Mouse (Mus musculus) urinary bladder, adult 18-20 months (tissue): ENCODE results near the gene Rac3.
A peak's percentile ranks its signal among the peaks of the same experiment; 100 is the strongest.

ENCODE experiments used
- DNase-seq, 2 experiments: peaks; one replicate each; pipeline ENCODE4 v3.0.0; 2022; ENCODE audit warnings: low spot score in 2 of 2, mixed read lengths in 2 of 2

Rac3 gene

DNA sequence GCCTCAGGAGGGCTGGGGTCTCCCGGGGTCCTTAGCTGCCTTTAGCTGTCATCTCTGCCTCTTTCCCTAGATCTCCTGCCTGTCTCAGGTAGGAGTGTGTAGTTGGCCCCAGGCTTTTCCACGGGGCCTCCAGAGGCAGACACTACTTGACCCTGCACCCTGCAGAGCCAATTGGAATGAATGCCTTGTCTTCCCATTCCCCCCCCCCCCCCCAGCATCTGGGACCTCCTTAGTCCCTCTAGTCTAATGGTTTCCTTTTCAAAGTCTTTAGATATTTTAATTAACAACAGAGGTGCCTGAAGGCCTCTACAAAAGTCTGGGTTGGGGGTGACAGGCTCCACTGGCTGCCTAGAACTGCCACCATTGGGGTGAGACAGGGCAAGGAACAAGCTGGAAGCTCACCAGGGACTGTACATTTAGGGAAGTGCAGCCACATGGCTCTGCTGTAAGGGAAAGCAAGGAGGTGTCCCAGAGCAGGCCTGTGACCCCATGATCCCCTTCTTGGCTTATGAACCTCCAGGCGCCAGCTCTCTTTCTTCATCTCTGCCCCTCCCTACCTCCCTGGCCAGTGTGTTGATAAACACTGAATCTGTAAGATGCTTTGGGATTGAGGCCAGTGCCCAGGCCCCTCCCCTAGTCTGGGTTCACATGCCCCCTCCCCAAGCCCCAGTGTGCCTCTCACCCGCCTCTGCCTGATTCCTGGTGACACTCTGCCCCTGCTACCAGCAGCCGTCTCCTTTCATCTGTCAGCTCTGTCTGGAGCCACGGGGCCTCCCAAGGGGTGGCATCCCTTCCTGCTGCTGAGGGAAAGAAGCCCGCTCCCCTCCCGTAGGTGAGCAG is 16.6 kb upstream of the Rac3 start:
- no peak for DNase-seq

DNA sequence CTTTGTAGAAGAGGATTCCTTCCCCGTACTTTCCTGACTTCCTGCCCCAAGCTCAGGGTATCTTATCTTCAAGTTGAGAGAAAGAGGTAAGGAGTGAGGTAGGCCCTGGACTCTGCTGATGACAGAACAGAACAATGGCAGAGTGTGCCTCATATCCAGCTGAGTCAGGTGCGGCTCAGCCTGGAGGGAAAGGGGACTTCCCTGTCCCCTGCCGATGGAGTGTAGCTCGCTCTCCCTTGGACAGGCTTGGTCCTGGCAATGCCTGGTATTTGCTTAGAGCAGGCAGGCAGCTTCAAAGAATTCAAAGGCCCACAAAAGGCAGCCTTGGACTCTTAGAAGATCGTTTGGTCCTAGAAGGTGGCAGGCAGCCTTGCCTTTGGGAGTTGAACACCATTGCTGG is 15.2 kb upstream of the Rac3 start:
- no peak for DNase-seq

DNA sequence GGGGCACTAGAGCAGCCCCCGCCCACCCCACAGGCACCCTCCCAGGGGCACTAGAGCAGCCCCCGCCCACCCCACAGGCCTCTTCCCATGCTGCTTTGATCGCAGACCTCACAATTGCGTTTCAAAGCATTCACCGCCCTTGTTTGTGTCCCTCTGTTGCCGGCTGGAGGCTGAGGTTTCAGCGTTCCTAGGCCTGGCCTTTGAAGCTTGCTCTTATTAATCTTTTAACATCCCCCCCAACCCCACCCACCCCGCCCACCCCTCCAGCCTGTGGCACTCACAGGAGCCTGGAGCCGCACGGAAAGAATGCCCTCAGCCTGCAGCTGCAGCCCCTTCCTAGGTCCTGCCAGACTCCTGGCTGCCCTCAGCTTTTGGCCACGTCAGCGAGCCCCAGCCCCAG is 14.0 kb upstream of the Rac3 start:
- no peak for DNase-seq

DNA sequence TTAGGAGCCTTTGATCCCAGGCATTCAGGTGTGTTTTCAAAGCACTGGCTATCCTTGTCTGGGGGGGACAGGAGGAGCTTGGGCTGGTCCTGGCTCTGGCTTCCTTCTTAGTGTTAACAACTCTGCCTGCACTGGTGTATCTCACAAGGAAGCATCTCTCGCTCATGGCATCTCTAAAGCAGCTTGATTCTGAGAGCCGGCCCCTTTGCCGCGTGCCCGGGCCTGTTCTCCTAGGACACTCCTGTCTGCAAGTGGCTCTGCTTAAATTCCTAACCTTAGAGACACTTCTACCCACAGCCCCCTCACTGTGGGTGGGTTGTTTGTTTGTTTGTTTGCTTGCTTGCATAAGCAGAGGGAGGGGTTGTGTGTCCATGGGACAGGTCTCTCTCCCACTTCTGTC is 13.3 kb upstream of the Rac3 start:
- DNase-seq = no peak

DNA sequence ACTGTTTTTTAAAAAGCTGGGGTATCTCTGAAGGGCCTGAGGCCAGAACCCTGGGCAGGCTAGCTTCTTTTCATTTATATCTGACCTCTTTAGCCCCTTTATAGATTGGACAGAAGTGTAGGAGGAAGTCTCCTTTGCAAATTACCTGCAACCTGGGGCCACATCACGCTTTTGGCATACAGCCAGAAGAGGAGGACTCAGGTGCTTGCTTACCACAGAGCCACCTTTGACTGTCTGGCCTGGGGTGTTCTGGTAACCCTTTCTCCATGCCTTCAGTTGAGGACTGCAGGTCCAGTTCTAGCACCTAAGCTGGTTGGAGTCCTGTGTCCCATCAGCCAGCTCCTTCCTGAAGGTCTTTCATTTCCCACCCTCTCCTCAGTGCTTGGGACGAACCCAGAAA is 11.7 kb upstream of the Rac3 start:
- no peak for DNase-seq

DNA sequence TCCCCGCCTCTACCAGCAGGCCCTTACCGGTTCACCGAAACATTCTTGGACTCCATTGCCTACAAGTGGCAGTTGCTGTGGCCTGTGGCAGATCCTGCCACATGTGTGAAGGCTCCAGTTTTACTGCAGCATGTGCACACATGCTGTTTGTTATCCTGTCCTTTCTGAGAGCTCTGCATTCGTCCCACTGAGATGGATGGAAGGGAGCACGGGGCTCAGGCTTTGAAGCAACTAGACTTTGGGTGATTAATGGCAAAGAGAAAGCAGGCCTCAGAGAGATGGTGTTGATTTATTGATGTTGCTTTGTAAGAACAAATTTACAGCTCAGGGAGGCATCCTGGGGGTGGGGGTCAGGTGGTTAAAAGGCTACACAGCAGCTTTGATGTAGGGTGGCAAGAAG is 10.6 kb upstream of the Rac3 start:
- no peak for DNase-seq

DNA sequence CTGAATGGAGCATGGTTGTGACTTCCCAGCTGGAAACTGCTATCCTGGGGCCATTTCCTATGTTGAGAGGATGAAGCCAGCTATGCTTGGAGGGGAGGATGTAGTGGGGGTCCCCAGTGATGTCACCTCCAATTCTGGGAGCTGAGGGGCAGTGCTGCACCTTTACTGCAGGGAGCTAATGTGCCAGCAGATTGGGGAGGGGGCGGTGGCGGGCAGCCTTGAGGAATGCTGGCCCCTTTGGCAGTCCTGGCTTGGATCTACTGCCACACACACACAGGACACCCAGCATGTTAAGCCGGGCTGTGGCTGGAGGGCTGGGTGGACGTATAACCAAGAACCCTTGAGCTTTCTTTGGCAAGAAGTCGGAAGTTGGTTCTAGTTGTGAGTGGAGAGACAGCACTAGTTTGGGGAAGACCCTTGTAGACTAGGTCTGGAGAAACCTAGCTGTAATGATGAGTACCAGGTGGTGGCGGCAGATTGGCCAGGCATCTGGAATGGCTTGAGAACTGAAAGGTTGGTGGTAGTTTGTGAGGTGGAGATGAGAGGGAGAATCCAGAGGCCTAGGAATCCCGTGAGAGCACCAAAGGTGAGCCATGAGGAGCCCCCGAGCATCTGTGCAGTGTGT is 9.2 kb upstream of the Rac3 start:
- DNase-seq = no peak

DNA sequence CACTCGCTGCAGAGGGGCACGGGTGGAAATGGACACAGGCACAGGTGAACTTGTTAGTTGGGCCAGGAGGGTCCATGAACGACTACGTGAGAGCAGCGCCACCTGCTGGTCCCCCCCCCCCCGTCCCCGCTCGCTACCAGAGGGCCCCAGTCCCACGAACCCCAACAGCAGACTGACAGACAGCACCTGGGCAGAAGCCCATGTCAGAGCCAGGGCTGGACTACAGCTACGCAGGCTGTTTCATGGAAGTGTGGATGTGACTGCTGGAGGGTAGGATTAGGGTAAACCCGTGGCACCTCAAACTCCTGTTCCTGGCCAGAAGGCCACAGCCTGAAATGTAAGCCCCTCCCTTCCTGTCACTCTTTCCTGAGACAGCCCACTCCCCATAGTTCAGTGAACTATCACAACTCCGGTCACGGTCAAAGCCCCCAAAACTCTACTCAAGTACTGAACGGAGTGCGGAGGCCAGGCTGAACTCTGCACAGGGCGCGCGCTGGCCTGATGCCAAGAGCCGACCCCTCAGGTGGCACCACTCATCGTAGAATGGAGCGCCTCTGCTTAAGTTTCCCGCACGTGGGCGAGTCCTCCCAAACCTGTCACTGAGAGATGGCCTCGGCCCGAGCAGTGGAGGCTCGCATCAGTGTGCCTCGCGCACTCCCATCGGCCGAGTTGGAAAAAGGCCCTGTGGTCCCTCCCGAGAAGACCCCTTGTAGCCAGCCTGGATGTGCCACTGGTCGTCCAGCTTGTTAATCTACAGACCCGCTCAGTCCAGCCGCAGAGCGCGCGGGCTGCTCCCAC is 8.3 kb upstream of the Rac3 start:
- DNase-seq = no peak

DNA sequence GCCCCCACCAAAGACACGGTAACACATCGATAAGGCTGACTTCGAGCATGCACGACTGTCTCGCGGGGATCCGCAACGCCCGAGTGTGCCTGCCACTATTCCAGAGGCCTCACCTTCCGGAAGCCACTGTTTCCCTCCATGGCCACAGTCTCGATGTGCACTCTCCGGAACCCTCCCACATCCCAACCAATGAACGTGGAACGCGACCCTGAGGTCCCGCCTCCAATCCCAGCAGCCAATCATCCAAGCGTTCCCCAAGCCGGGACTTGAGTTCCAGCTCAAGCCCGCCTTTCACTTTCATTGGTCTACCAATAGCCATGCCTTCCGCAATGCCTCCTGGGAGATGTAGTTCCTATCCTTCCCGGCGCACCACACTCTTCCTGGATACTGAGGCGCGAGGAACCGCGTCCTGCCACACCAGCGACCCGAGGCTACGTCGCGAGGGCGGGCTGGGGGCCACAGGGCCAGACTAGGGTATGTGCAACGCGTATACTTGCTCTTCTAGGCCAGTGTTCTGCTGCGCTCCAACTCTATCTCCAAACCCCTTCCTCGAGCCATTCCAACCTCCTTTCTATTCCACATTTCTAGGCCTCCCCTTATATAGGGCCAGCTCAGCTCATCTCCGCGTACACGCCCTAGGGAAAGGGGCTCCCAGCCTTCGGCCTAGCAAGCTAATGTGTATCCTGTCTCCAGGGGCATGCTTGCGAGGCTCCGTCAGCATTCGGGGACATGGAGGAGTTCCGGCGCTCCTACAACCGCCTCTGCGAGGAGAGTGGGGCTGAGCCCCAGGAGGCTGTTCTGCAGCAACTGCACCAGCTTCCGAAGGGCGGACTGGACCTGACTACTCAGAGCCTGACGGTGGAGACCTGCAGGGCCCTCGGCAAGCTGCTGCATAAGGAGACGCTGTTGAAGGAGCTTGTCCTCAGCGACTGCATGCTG is 7.4 kb upstream of the Rac3 start, which contains the start of the genes Cenpx and Lrrc45:
Gene Cenpx, minus strand, starts transcription at position 159 of the 939 bp plus-strand sequence.
Gene Lrrc45, plus strand, starts transcription at position 346 of the 939 bp plus-strand sequence.
- peak; percentile 84 to 97 for DNase-seq

DNA sequence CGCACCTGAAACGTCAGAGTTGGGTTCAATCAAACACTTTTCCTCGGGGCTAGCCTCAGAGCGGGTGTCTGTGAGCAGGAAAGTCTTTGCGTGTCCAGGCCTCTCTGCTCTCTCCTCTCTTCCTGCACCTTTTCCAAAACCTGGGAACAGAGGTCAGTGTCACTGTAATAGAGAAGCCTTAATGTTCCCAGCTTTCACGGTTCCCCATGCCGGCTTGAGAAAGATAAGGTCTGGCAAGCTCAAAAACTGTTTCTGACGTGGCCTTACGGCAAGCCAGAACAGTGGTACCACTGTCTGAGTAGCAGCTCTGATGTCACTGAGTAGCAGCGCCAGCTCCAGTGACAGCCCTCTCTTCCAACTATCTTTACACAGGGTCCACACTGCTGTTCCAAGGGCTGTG is 6.7 kb upstream of the Rac3 start:
- no peak for DNase-seq

DNA sequence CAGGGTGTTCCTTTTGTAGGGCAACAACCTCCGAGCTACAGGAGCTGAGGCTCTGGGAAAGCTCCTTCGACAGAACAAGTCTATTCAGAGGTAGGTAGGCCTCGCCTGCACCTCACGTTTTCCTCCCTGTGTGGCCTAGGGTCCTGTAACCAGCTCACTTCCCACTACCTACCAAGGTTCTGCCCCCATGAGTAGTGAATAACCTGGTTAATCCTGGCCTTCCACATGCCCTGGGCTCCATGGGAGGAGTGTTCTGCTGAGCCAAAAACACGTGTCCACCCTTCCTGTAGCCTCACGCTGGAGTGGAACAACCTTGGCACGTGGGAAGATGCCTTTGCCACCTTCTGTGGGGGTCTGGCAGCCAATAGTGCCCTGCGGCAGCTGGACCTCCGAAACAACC is 6.1 kb upstream of the Rac3 start:
- DNase-seq = no peak

DNA sequence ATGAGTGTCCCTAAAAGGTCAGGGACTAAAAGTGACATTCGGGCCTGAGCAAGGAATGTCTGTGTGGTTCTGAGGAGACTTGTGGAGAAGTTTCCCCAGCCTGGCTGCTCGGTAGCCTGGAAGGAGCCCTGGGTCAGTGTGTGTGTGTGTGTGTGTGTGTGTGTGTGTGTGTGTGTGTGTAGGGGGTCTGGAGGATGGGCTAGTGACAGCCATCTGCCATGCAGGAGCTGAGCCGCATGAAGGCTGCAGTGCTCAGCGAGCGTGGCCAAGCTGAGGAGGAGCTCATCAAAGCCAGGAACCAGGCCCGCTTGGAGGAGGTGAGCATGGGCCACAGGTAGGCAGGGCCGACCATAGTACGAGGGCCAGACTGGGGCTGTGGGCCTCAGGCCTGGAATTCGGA is 2.0 kb upstream of the Rac3 start:
- no peak for DNase-seq

DNA sequence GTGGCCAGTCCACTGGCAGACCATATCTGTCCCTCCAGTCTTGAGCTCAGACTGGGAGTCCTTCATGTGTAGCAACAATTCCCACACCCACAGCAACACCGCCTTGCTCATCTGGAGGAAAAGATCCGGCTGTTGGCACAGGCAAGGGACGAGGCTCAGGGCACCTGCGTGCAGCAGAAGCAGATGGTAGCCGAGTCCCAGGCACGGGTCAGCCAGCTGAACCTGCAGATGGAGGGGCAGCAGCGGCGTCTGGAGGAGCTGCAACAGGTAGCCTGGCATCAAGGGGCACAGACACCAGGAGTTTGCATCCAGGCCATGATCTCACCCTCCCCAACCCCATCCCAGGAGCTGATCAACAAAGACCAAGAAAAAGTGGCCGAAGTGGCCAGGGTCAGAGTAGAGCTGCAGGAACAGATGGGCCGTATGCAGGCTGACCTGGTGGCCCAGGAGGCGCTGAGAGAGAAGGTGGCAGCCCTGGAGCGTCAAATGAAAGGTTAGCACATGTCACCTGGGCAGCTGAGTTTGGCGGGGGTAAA is 1.4 kb upstream of the Rac3 start:
- DNase-seq = no peak

DNA sequence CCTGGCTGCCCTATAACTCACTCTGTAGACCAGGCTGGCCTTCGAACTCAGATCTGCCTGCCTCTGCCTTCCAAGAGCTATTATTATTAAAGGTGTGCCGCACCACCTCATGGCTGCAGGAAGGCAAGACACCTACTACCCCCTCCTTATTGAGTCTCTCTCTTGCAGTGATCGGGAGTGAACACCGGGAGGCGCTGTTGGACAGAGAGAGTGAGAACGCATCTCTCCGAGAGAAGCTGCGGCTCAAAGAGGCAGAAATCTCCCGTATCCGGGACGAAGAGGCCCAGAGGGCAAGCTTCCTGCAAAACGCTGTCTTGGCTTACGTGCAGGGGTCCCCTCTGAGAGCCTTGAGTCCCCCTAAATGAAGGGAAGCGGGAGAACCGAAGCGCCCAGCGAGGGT is 820 bp upstream of the Rac3 start:
- DNase-seq = peak; percentile 80 to 81

DNA sequence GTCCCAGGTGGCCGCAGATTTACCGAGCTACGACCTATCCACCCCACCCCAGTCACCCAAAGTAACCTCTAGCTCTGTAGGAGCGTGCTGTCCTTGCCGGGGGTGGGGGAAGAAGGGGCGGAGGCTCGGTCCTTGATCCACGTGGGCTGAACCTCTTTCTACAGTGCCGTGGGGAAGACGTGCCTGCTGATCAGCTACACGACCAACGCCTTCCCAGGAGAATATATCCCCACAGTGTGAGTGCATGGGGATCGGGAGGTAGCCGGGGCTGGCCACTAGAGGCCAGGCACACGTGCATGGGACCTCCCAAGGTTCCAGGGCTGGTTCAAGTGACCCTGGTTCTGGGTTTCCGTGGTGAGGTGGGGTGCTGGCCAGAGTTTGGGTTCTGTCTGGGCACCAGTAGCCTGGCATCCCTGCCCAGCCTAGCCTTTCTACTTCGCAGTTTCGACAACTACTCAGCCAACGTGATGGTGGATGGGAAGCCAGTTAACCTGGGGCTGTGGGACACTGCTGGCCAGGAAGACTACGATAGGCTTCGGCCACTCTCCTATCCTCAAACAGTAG is 879 bp downstream of the Rac3 start:
- no peak for DNase-seq

DNA sequence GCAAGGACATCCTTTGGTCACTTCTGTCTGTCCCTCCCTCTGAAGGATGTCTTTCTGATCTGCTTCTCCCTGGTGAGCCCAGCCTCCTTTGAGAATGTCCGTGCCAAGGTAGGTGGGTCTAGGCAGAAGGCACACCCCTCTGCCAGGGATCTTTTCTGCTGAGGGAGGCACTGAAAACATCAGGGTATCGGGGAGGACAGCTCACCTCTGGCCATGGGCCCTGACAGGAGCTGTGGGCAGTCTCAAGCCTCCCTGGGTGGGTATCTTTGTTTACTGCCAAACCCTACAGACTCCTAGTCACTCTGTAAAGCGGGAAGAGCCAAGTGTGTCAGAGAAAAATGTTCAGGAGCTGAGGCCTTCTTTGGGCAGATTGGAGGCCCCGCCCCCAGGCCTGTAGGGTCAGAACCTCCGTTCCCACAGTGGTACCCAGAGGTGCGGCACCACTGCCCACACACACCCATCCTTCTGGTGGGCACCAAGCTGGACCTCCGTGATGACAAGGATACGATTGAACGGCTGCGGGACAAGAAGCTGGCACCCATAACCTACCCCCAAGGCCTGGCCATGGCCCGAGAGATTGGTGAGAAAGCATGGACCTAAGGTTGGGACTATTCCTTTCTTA is 1.6 kb downstream of the Rac3 start:
- DNase-seq = no peak

DNA sequence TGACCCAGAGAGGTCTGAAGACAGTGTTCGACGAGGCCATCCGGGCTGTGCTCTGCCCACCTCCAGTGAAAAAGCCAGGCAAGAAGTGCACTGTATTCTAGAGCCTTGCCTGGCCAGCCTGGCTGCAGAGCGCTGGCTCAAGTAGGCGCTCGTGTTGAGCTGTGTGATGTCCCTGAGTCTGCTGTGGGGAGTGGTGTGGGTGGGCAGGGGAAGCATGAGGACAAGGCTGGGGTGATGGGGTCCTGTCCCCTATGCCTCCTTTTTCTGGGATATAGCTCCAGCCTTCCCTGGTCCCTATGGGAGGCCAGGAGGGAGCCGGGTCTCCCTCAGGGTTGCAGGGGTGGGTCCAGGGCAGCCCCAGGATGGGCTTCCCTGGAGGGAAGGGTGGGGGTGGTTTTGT is 2.2 kb downstream of the Rac3 start:
- DNase-seq = no peak

DNA sequence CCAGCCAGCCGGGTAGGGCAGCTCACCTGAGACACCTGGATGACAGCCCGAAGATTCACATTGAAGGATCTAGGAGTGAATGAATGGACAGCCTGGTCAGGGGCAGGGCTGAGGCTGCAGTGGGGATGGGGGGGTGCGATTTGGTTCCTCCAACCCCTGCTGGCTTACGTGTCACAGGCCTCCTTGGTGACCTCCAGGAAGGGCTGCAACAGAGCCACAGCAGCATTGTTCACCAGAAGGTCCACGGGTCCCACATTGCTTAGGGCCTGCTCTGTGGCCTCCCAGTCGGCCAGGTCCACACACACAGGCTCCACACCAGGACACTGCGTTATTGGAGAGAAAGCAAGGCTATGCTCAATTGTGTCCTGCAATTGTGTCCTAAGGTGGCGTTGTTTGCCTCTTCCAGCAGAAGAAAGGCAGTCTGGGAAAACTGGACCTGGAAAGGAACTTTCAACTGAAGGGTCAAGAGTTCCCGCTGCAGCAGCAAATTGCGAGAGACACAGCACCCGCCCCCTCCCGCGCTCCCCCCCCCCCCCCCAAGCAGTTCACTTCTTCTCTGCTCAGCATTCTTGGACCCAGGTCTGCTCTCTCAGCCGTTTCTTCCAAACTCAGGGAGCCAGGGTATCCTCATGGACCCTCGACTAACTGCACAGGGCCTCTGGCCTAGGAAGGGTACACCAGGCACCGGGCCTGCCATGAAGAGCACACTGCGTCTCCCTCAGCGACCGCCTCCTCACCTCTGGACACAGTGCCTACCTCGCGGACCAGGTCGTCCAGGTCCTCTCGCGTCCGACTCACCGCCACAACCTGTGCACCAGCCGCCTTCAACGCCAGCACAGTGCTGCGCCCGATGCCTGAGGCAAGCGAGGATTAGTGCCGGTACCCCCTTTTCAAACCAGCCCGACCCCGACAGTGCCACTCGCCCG is 5.2 kb downstream of the Rac3 start:
- DNase-seq = no peak

DNA sequence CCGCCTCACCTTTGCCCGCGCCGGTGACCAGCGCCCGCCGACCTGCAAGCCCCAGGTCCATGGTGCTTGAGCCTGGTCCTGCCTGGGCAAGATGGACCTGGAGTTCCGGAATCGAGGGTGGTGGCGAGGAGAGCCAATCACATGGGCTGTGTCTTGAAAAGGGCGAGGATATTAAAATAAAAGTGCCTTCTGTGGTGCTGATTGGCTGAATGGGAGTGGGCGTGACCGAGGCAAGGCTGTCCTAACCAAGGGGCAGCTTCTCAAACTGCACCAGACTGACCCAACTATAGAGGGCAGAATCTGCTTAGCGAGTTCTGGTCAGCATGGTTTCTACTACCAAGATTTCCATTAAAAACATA is 5.9 kb downstream of the Rac3 start, which contains the start of gene Dcxr:
Gene Dcxr, minus strand, starts transcription at position 113 of the 359 bp plus-strand sequence.
- DNase-seq = peak; percentile 76 to 89
